Mouse (Mus musculus) cerebellum, postnatal 36 days (tissue): ENCODE results near the gene Fbxo46.
"Not testable (repeated sequence)": the region's sequence is repeated elsewhere in the genome, so short reads cannot be mapped to it uniquely, and the experiment has no call there.

Experiments
- DNase-seq, 2 experiments: peaks; one replicate each; pipeline ENCODE4 v3.0.0; 2021 to 2022; ENCODE audit warnings: mixed read lengths in 2 of 2

The Fbxo46 gene

DNA sequence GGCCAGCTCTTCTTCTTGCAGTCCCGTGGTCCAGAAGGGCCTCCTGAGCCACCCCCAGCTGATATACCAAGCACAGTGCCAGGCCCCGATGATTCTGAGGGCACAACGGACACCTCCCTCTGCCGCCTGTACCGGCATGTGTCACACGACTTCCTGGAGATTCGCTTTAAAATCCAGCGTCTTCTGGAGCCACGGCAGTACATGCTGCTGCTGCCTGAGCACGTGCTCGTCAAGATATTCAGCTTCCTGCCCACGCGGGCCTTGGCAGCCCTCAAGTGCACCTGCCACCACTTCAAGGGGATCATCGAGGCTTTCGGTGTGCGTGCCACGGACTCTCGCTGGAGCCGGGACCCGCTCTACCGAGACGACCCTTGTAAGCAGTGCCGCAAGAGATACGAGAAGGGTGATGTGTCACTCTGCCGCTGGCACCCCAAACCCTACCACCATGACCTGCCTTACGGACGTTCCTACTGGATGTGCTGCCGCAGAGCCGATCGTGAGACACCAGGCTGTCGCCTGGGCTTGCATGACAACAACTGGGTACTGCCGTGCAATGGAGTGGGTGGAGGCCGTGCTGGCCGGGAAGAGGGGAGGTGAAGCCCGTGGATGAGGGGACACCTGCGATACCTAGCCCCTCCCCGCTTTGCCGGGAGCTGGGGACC is 17.1 kb downstream of the Fbxo46 start:
- no peak for DNase-seq

DNA sequence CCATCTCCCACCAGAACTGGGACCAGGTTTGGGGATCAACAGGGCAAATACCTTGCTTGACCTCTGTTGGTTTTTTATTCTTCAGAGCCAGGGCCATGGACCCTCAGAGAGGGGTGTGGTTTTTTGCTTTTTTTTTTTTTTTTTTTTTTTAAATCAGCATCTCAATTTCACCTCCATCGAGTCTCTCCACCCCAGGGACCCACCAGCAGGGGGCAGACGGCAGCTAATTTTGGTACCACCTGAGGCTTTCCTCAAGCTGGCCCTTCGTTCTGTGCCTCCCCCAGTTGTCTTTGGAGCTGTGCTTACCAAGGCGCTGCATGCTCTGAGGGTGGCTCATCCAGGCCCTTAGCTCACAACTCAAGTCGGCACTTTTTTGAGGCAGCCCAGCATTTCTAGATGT is 17.7 kb downstream of the Fbxo46 start:
- peak in 1 of 2 experiments; percentile 47 for DNase-seq

DNA sequence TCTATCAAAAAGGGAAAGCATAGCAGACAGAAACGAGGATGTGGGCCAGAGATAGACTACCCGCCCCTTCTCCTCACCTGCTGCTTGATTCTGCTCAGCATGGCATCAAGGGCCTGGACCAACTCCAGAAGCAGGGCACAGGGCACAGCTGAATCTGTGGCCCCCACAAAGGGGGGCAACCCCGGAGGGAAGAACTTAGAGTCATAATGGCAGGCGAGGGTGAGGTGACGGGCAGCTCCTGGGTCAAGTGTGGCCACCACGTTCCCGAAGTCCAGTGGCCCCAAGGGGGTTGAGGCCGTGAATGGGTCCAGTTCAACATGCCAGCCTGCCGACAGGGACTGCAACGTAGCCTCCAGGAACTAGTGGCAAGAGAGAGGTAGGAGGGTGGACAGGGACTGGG is 27.1 kb downstream of the Fbxo46 start:
- DNase-seq = no peak

DNA sequence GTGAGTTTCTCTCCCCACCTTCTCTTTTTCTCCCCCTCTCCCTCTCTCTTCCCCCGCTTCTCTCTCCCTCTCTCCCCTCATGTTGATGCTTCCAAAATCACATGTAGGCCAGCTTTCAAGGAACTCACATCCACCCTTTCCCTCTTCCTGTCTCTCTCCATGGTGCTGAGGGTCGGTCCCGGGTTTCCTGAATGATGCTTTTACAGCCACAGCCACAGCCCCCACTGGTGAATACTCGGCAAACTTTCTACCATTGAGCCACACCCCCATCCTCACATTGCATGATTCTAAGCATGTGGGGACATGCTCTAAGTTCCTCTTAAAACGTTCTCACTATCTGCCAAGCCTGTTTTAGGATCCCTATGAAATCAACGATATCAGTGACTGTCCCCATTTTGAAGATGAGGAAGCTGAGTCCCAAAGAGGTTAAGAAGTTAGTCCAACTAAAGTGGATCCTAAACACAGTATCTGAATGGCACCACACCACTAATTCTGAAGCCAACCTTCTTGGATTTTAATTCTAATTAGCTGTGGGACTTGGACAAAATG is 27.9 kb downstream of the Fbxo46 start:
- DNase-seq = no peak

DNA sequence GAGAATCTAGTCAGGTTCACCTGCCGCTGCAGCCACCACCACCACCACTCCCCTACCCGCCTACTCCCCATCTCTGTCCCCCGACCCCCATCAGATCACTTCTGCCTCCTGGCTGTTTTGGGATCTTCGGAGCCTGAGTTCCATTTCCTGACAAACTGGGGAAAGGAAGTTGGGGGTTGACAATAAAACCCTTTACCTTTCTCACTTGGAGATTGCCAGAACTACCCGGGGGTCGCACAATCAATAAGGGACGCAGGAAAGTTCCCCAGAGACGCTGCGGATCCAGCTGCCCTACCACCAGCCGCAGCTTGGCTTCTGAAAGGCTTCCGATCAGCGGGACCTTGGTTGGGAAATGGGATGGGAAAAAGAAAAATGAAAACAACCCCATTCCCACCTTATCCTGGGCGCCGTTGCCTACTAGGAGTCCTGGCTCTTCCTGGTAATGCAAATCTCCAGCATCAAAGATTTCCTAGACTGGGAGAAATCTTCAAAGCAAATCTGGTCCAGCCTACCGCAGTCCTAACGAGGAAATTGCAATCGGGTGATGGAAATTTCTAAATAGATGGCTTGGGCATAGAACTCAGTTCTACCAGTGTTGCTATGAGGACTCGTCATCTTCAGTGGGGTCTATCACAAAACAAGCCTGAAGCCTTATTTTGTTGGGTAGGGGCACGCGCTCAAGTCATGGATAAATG is 28.7 kb downstream of the Fbxo46 start:
- DNase-seq = no peak

DNA sequence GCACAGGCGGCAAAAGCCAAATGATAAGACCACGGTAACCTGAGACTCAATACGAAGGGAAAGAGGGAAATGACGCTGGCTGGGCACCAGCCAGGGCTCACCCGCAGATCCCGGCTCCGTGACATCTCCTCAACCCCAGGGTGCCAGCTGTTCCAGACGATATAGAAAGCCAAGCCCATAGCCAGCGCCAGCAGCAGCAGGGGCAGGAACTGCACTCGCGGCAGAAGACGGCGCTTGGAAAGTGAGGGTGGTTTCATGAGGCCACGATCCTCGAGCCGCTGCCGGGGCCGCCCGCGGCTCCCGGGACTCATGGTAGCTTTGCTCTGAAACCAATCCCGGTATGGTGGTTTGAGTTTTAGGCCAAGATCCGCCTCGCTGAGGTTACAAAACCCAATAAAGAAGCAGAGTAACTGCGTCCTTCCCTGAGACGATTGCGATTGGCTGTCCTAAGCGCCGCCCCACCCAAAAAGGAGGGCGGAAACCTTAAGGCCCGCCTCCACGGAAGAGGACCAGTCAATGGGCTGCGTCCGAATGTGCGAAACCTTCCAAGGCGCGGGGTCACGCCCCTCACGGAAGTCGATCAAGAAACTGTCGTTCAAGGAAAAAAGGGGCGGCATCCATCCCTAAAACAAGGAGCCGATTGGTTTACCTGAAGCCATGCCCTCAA is 29.3 kb downstream of the Fbxo46 start, which contains the start of gene Qpctl:
TSS of gene Qpctl (minus strand) at position 417 of the 667 bp plus-strand sequence.
- peak; percentile 95 to 96 for DNase-seq

DNA sequence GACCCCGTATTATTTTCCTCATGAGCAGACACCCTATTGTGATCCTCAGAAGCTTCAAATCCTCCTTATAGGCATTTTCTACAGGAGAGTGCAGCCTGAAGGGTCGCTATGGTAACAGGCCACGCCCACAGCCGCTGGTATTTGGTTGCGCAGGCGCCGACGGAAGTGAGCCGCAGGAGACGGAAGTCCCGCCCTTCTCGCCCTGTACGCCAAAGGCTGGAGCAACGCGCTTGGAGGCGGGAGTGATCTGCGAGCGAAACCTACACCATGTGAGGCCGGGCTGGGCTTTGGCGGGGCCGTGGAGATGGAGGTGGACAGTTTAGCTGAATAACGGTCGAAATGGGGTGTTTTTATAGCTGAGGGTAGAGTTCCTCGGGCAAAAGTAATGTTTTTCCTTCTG is 30.0 kb downstream of the Fbxo46 start, which contains the start of gene Snrpd2:
TSS of gene Snrpd2 (plus strand) at position 97 of the 400 bp plus-strand sequence.
- DNase-seq = peak; percentile 97 to 99

DNA sequence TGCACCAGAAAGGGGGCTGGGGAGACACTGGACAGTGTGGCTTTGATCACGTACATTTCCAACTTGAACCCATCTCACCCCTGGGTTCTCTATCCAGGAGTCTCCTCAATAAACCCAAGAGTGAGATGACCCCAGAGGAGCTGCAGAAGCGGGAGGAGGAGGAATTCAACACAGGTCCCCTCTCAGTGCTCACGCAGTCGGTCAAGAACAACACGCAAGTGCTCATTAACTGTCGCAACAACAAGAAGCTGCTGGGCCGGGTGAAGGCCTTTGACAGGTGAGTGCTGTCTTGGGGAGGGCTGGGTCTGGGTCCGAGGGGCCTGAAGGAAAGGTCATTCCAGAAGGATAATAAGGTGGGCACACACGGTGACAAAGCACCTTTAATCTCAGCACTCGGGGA is 31.5 kb downstream of the Fbxo46 start:
- DNase-seq = not testable (repeated sequence)

DNA sequence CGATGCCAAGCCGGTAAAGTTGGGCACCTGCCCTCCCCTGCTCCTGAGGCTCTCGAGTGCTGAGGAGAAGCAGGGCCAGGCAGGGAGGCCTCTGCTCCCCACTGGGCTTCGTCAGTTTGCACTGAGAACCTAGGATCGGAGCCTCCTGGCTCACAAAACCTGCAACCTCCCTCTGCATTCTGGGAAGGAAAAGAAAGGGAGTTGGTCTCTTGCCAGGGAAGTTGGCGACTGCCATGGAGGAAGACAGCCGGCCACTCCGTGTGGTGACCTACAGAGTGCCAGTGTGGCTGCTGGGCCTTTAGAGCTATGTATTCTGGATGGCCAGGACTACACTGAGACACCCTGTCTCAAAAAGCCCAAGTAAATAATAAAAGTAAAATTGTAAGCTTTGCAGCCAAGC is 35.1 kb downstream of the Fbxo46 start:
- DNase-seq = peak in 1 of 2 experiments; percentile 29

DNA sequence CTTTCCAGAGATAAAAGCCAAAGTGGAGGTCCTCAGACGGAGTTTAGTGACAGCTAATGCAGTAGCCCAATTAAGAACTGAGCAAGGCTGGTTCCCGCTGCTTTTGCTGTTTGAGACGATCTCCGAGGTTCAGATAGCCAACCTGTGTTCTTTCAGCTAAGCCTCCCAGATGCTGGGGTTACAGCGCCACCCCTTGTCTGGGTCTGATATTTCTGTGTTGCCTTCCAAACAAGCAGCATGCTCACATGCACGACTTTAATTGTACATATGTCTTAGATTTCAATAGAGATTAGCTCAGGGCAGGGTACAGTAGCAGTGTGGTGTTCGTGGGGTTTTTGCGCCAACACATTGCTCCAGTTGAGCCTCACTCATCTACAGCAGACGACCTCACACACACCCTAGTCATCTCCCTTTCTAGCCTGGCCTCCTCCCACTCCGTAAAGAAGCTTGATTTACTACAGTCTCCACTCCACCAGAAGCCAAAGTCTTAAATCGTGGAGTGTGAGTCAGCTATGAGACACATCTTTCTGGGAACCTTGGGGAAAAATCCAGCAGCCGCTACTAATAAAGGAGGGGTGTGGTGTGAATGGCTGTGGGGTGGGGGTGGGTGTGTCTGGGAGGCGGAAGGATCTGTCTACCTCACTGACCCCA is 36.3 kb downstream of the Fbxo46 start:
- no peak for DNase-seq

DNA sequence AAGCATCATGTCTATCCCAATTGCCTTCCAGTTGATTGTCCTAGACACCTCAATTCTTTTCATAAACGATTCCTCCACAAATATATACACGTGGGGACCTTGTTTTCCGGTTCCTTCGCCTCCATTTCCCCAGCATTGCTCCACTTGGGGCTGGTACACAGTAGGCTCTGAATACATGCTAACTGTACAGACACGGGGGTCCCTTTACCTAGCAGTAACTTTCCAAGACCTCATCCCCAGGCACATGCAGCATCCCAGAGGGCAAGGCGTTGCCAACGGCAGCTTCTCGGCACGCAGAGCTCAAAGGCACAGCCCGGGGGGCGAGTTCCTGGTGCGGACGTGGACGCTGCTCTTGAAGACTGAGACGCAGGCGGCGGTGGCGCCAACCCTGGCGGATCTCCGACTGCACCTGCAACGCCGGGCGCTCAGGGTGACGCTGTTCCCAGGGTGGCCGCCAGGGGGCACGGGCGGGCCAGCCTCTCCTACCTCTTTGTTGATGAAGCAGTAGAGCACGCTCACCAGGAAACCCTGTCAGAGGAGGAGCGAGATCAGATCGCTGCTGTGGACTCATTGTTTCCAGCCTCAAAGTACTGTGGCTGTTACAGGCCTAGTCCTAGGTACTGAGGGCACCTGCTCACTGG is 37.6 kb downstream of the Fbxo46 start:
- DNase-seq = peak; percentile 97 to 98

DNA sequence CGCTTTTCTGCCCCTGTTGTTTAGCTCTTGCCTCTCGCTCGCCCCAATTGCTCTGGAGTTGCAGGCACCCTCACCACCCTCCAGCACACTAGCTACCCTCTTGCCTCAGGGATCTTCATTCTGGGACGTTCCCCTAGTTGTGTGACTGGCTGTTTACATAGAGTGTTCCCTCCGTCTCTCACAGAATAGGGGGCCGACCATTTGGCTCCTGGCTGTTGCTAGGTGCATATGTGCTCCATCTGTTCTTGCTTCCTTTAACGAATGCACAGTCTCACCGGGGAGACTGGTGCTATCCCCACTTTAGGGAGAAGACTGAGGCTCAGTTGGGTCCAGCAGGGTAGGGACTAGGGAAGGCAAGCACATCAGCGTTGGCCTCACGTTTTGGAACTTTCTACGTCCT is 38.9 kb downstream of the Fbxo46 start:
- no peak for DNase-seq

DNA sequence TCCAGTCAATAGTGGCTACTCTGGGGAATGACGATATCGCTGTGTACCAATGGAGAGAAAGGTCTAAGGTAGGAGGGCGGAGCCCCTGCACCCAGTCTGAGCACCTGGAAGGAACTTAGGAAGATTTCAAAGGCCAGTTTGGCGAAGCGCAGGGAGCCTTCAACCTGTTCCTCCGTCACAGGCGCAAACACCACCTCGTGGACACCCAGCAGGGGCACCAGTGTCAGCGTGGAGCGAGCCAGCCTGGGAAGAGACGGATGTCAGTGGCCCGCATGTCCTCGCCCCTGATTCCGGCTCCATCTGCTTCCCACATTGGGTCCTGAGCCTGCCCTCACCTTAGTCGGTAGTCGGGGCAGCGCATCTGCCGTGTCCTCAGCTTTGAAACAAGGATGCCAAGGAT is 39.8 kb downstream of the Fbxo46 start:
- peak in 1 of 2 experiments; percentile 21 for DNase-seq

DNA sequence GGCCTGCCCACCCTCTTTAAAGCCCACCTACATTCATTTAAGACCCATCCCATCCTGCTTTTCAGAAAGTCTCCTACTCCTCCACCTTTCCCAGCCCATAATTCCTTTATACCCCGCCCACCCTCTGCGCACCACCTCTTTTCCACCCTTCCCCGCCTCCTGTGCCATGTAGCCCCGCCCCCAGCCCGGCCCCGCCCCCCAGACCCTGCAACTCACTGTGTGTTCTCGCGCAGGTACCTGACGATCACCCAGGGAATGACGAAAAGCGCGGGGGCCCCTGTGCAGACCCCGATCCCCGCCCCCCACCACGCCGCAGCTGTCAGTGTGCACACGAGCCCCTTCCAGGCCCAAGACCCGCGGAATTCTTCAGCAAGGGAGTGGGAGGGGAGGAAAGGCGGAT is 40.5 kb downstream of the Fbxo46 start:
- no peak for DNase-seq

DNA sequence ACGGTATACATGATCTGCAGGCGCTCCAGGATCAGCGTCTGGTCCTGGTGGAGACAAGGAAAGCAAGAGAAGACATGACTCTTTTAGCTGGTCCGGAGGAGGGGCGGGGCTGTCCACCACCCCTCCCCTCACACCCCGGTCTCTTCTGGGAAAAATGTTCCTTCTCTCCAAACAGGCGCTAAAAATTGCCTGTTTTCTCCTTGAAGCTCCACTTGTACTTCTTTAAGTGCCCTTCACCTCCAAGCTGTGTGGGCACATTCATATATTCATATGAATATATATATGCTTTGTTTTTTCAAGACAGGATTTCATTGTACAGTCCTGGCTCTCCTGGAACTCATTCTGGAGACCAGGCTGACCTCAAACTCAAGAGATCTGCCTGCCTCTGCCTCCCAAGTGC is 43.3 kb downstream of the Fbxo46 start:
- no peak for DNase-seq

DNA sequence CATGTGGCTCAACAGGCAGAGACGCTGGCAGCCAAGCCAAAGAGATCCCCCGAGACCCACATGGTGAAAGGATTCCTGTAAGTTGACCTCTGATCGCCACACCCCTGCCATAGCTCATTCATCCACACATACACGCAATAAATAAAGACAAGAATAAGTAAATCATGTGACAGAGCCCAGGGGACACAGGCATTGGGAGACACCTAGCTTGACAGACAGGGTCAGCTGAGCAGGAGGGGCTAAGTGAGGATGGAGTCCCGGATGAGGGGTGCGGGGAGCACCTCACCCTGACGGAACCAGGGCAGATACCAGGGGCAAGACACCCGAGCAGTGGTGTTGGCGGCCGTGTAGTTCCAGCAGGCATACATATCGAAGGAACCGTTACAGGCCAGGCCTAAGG is 44.1 kb downstream of the Fbxo46 start:
- DNase-seq = no peak

DNA sequence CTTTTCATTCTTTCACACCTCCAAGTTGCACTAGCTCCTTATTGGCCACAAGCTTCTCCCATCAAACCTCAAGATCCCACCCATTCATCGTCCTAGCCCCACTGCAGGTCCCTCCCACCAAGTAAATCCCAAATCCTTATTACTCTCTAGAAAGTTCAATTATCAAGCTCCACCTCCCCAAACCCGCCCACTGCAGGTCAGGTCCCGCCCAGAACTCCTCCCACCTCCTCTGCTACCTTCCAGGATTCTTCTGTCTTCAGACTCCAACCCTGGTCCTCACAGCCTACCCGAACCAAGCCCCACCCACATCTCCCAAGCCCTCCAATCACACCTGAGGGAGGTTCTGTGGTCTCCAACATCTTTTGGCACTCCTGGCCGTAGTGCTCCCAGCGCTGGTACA is 44.5 kb downstream of the Fbxo46 start:
- no peak for DNase-seq

DNA sequence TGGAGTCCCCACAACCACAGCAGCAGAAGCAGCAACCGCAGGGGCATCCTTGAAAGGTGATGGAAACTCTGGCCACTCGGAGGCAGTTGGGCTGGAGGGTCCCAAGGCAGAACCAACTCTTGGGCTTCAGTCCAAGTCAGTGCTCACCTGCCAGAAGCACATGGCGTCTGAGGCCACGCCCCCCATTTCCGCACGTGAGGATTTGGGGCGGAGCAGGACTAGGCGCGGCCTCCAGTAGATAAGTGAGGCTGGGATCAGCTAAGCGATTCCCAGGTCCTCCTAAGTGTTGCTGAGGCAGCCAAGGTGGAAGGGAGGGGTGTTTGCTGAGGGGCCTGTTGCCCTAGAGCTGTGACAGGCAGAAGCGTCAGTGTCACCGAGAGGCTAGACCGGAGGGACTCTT is 45.3 kb downstream of the Fbxo46 start:
- DNase-seq = no peak

DNA sequence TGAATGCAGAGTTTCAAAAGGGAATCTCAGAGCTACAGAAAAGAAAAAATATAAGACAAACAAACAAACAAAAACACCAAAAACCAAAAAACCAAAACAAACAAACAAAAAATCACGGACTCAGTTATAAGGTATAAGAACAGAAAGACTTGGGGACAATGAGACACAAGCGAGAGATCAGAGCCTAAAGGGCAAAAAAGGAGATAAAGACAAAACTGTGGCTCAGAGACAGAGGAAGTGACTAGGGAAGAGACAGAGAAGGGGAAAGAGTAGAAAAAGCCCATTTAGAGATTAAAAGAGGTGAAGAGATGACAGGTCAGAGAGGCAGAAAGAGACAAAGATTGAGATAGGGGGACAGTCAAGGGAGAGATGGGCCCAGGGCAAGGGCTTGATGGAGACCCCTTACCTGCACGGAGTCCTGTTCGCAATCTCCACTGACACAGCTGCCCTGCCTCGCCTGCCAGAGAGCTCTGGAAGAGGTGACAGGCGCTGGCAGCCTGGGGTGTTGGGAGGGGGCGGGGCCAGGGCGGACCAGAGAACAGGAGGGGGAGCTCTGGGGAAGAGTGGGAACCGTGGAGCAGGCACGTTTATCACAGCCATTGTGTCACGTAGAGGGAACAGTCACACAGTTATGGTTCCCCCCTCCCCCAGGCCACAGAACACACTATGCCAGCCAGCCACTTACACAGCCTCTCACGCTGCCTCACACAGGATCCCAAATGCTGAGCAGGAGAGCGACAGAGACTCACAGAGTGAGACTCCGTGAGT is 46.2 kb downstream of the Fbxo46 start, which contains the start of gene Gipr:
TSS of gene Gipr (minus strand) at position 472 of the 768 bp plus-strand sequence.
- no peak for DNase-seq

DNA sequence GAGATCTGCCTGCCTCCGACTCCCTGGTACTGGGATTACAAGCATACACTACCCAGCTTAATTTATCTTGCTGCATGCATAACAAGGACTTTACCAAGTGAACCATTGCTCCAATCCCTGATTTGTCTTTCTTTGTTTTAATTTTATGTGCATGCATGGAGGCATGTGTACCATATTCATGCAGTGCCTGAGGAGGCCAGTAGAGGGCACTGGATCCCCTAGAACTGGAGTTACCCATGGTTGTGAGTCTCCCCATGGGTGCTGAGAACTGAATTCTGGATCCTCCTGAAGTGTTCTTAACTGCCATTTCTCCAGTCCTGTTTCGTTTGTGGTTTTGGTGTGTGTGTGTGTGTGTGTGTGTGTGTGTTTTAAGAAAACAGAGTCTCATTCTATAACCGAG is 47.3 kb downstream of the Fbxo46 start:
- no peak for DNase-seq

DNA sequence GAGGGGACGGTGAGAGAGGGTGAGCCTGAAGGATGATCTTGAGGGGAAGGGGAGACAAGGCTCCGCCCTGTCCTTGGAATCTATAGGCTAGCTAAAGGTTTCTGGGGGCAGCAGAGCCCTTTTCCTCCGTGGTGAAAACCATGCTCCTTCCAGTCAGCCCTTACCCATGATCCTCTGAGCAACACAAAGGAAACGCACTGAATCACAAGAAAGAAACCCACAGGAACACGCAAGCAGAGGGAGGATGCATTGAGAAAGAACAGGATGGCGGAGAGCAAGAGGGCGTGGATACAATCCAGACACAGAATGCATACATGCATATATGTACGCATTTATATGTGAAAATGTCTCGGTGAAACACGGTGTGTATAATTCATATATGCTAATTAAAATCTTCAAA is 49.8 kb downstream of the Fbxo46 start:
- DNase-seq = no peak

DNA sequence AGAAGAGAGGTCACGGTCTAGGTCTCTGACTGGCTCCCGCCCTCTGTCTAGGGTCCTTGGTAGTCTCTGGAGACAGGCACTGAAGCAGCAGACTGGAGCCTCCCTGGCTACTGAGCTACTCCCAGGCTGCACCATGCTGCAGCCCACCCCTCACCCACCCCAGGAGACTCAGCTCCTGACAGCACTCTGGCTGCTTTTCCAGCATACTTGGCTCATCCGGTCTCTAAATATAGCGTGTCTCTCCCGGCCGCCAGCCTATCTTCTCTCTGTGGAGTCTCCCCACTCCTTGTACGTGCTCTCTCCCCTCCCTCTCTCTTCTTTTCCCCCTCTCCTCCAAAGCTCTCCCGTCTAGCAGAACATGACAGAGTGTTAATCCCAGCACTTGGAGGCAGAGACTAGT is 50.5 kb downstream of the Fbxo46 start:
- no peak for DNase-seq
